Mouse (Mus musculus): ENCODE data around the gene Tmem63a.

DNA sequence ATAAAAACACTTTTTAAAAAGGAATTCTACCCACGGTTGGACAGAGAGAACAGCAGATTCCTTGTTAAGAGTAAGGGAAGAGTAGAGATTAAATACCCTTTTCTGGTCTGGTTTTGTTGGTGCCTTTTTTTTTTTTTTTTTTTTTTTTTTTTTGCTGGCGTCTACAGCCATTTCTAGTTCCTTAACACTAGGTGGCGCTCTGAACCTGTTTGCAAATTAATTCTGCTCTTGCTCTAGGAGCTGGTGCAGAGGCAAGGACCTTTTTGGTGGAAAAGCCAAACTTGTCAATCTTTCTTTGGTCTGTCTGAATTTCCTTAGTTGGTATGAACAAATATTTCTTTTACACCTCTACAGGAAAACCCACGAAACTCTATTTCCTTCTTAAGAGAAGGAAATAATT is 41.0 kb upstream of the Tmem63a start:
- peak; percentile 1 for TF ChIP-seq CTCF (IDR thresholded peaks at IDR 0.05; ENCODE audit: low read depth, low read length)
- no peak for TF ChIP-seq EP300 (IDR thresholded peaks at IDR 0.05; ENCODE audit: insufficient read depth, low read depth, low read length)
